Mouse (Mus musculus) ES-E14 (cell line): ENCODE measurements at regions not wholly inside any gene's neighbourhood (a gene's known extent, or its start where the extent isn't known, plus 50 kb on each side); places are given as distances from the start of the nearest gene placed in this dataset.

ENCODE experiments used
- DNase-seq: peaks from one replicate; pipeline ENCODE4 v3.0.0-alpha.2; 2013; ENCODE audit warnings: low read depth, low spot score
- H3K27ac ChIP-seq: 2 replicates; pipeline ENCODE4 v1.5.1; 2012; ENCODE audit warnings: low read depth, mild to moderate bottlenecking, low read length, moderate library complexity, mixed read lengths; ENCODE audit not compliant: poor library complexity, insufficient read depth, severe bottlenecking
- H3K36me3 ChIP-seq: 2 replicates; pipeline ENCODE4 v1.6.1; 2012; ENCODE audit warnings: mild to moderate bottlenecking, low read length, moderate library complexity, mixed read lengths; ENCODE audit not compliant: control insufficient read depth, poor library complexity, insufficient read depth, severe bottlenecking
- H3K4me1 ChIP-seq, 2 experiments: fragments of 150-350 bp in 1 of 2; sonication (generic) in 1 of 2; 2 replicates each; pipeline ENCODE4 v1.6.1; 2012; ENCODE audit warnings: low read length in 2 of 2, mild to moderate bottlenecking in 1 of 2, mixed read lengths in 1 of 2; ENCODE audit not compliant: control insufficient read depth in 2 of 2, insufficient read depth in 2 of 2, poor library complexity in 1 of 2
- H3K4me3 ChIP-seq, 2 experiments: fragments of 150-350 bp in 1 of 2; sonication (generic) in 1 of 2; 2 replicates each; pipeline ENCODE4 v1.5.1; 2012; ENCODE audit warnings: low read length in 2 of 2, low read depth in 1 of 2, mild to moderate bottlenecking in 1 of 2, mixed read lengths in 1 of 2; ENCODE audit not compliant: insufficient read depth in 1 of 2, poor library complexity in 1 of 2, severe bottlenecking in 1 of 2
- H3K9ac ChIP-seq: 2 replicates; pipeline ENCODE4 v1.6.1; 2012; ENCODE audit warnings: low read depth, mild to moderate bottlenecking, low read length, mixed read lengths; ENCODE audit not compliant: poor library complexity, insufficient read depth, severe bottlenecking
- H3K9me3 ChIP-seq: fragments of 150-350 bp; sonication (generic); 2 replicates; pipeline ENCODE4 v1.6.1; 2012; ENCODE audit warnings: low read depth, mild to moderate bottlenecking, low read length; ENCODE audit not compliant: control insufficient read depth, insufficient read depth
- CHD2 ChIP-seq: IDR thresholded peaks from 2 replicates; pipeline ENCODE4 v1.6.1; 2014; ENCODE audit warnings: mild to moderate bottlenecking, low read depth, low read length, inconsistent platforms
- HCFC1 ChIP-seq: IDR thresholded peaks from 2 replicates; pipeline ENCODE4 v1.6.1; 2012; ENCODE audit warnings: low read length, inconsistent platforms, borderline replicate concordance; ENCODE audit not compliant: insufficient read depth
- MAFK ChIP-seq: IDR thresholded peaks from 2 replicates; pipeline ENCODE4 v1.6.1; 2014; ENCODE audit warnings: mild to moderate bottlenecking, low read depth, low read length, inconsistent platforms; ENCODE audit not compliant: insufficient read depth
- ZC3H11A ChIP-seq: IDR thresholded peaks from 2 replicates; pipeline ENCODE4 v1.6.1; 2012; ENCODE audit warnings: low read depth, mild to moderate bottlenecking, inconsistent platforms, low read length, borderline replicate concordance
- ZNF384 ChIP-seq: IDR thresholded peaks from 2 replicates; pipeline ENCODE4 v1.6.1; 2012; ENCODE audit warnings: low read depth, low read length, inconsistent platforms
- in situ Hi-C, 2 experiments: fragments of 600-800 bp; cut with MboI; formaldehyde crosslinking; loops; one replicate each; pipeline ENCODE4 v1.15.1; 2025; ENCODE audit warnings: low sequenced_read_pairs in 2 of 2, inconsistent platforms in 1 of 2; ENCODE audit not compliant: unreplicated experiment in 2 of 2

DNA sequence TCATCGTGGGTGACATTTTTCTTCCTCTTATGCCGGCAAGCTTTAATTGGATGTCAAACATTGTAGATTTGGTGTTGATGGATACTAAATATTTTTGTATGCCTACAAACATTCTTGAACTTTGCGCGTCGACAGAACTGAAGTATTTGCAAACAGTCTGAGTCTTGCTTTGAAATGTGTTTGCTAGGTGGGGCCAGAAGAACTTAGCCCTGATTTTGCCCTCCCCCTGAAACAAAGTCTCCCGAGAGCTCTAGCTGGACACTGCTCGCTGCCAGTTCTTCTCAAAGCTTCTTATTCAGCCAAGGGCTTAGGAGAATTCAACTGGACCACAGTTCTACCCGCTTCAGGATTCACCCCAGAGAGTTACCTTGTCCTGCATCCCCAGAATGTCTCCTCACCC, 133.0 kb downstream of the Rpap3 start:
- in situ Hi-C loops: no loop called here
- no peak overlapping the region for H3K9ac ChIP-seq
- no peak overlapping the region for H3K27ac ChIP-seq
- DNase-seq: no peak
- H3K4me3 ChIP-seq: no peak overlapping the region
- peaks cover 0 to 2% of the 10 kb centered on the region in 2 experiments; a peak in 1 of 4 replicates for H3K4me1 ChIP-seq
- TF ChIP-seq MAFK (no peak), ZC3H11A (no peak), ZNF384 (no peak), CHD2 (no peak), HCFC1 (no peak)
- no peaks in the 10 kb centered on the region for H3K36me3 ChIP-seq
- no peaks in the 10 kb centered on the region for H3K9me3 ChIP-seq

GRCm38 (mm10) chr15:97571885-97572284, 133.7 kb downstream of the Rpap3 start:
- DNase-seq: no peak
- Histone ChIP-seq H3K27ac (no peak overlapping the region), H3K4me3 (no peak overlapping the region), H3K9me3 (no peaks in the 10 kb centered on the region), H3K9ac (no peak overlapping the region), H3K4me1 (no peaks in the 10 kb centered on the region), H3K36me3 (no peaks in the 10 kb centered on the region)
- in situ Hi-C loops: no loop called here
- TF ChIP-seq CHD2: no peak
- TF ChIP-seq MAFK: no peak
- no peak for TF ChIP-seq ZNF384
- no peak for TF ChIP-seq HCFC1
- no peak for TF ChIP-seq ZC3H11A

DNA sequence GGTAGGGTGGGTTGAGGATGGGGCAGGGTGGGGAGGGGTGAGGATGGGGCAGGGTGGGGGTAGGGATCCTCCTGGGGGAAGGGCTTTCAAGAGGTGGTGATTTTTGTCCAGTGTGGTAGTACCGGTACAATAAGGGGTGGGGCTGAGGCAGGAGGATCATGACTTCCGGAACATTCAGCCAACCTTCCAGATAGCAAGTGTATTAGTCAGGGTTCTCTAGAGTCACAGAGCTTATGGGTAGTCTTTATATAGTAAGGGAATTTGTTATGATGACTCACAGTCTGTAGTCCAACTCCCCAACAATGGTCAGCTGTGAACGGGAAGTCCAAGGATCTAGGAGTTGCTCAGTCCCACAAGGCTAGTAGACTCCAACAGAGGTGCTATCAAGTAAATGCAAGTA, 145.5 kb downstream of the Rpap3 start:
- in situ Hi-C loops: no loop called here
- Histone ChIP-seq H3K27ac (no peak overlapping the region), H3K36me3 (no peaks in the 10 kb centered on the region), H3K4me3 (no peak overlapping the region), H3K9ac (no peak overlapping the region), H3K9me3 (no peaks in the 10 kb centered on the region; the same call in 1 of the 2 replicates), H3K4me1 (peaks cover 4 to 5% of the 10 kb centered on the region in 2 experiments; a peak in 2 of 4 replicates)
- no peak for TF ChIP-seq ZNF384
- TF ChIP-seq ZC3H11A: no peak
- TF ChIP-seq CHD2: no peak
- no peak for TF ChIP-seq HCFC1
- no peak for TF ChIP-seq MAFK
- DNase-seq: no peak

DNA sequence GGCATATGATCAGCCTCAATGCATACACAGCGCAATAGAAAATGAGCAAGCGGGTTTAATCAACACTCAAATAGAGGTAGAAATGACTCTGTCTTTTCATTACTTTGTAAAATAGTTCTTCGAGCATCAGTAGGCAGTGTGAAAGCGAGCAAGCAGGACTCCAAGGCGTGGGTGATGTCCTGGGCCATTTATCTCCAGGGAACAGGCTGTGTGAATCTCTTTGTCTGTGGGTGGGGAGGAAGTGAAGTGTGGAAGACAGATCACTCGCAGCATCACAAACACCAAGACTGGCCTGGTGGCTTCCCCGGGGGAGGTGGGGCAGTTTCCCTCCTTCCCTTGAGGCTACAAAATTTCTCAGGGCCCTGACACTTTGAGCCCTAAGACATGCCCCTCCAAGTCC, 146.9 kb downstream of the Rpap3 start:
- no peak for DNase-seq
- Histone ChIP-seq H3K9ac (no peak overlapping the region), H3K4me3 (no peak overlapping the region), H3K36me3 (no peaks in the 10 kb centered on the region), H3K27ac (no peak overlapping the region), H3K9me3 (no peaks in the 10 kb centered on the region; the same call in 1 of the 2 replicates), H3K4me1 (peaks cover 4 to 5% of the 10 kb centered on the region in 2 experiments; a peak in 2 of 4 replicates)
- TF ChIP-seq HCFC1 (no peak), ZC3H11A (no peak), MAFK (no peak), CHD2 (no peak), ZNF384 (no peak)
- in situ Hi-C loops: no loop called here

- TF ChIP-seq ZC3H11A (peak; percentile 19; the same call in 1 of the 2 replicates), ZNF384 (no peak)
- Histone ChIP-seq H3K27ac (no peak overlapping the region), H3K9ac (no peak overlapping the region), H3K36me3 (no peaks in the 10 kb centered on the region), H3K9me3 (no peaks in the 10 kb centered on the region), H3K4me3 (no peak overlapping the region), H3K4me1 (peaks cover 2 to 9% of the 10 kb centered on the region in 2 experiments; a peak in 2 of 4 replicates)
- in situ Hi-C loops: no loop called here
- DNase-seq: peak; percentile 24
Observed at GRCm38 (mm10) chr15:97548354-97548753, 157.3 kb downstream of the Rpap3 start.
